25 mouse cellular contexts compared by ENCODE assay signal in the genomic region with DNA sequence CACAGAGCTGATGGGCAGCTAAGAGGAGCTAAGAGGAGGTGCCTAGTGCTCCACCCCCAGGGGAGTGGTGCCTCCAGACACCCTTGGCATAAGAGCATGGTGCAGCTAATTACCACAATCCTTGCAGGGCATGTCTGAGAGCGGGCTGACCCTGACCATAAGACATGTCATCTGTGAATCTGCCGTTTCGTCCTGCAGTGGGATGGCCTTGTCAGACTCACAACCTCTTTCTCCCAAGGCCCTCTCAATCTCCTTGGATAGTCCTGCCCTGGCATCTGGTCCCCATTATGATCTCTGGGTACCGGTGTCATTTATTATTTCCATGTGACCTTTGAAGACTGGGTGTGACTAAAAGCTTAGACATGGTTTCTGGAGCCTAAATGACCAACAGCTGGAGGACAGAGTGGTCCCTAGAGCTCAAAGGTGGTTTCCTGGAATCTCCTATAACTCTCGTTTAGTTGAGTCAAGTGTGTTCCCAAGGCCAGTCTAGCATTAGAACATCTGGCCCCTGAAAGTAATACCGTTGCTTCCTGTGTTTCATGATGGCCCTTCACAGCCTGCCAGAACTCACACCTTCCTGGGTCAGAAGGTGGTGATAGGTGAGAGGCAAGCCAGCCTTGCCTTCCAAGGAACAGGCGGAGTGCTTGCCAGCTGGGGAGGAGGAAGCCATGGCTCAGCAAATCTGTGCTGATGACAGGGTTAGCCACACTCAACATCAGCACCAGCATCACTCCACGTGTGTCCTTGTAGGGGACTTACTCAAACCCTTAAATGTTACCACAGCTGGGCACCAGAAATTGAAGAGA. TPM values are rescaled to one million over a fixed set of nuclear protein-coding genes. Genes with fewer than 3 reads are reported as not detected.
DNase-seq lines count a peak whose midpoint lies in the region; ATAC-seq lines count a peak whose summit lies in the region.
"Had no signal": no experiment of that assay in that cellular context is flagged by ENCODE, and none has a peak within 500 bp of the region (broad histone marks: within the 10 kb centered on the region; RNA-seq: fewer than 3 reads in every experiment).

No protein-coding gene starts in this region.

- DNase-seq in adrenal gland, adult 8-10 months = peak; percentile 55
- no peak for DNase-seq in adrenal gland, postnatal 25 days
- peak; percentile 7 for DNase-seq in embryo, embryonic 11.5 days (ENCODE audit: low read depth, low spot score)
- no peak for DNase-seq in layer of hippocampus, postnatal 14 days (ENCODE audit: low spot score in 2 of 2)
- DNase-seq: cerebellum, adult 9-11 months; heart, adult 11 months; heart, postnatal 14 days; kidney, adult 8-10 months; kidney, postnatal 14 days; lung, adult 18-20 months; lung, postnatal 36 days; thymus, adult 18-20 months; thymus, postnatal 4 days had no signal

- H3K27ac ChIP-seq in limb, embryonic 12.5 days = no peak overlapping the region
- no peak overlapping the region for H3K27ac ChIP-seq in forebrain, embryonic 13.5 days
- H3K27ac ChIP-seq: embryonic facial prominence, embryonic 13.5 days; forebrain, embryonic 15.5 days; hindbrain, embryonic 14.5 days; layer of hippocampus, adult 2 months; neural tube, embryonic 12.5 days had no signal

- WGBS in limb, embryonic 12.5 days = 20% methylated on average over 8 of the region's 8 CpGs
- WGBS in forebrain, embryonic 13.5 days = 90% methylated on average over 8 of the region's 8 CpGs

- no peak overlapping the region for H3K4me2 ChIP-seq in limb, embryonic 12.5 days
- no peak overlapping the region for H3K4me2 ChIP-seq in forebrain, embryonic 13.5 days
- H3K4me2 ChIP-seq: embryonic facial prominence, embryonic 13.5 days; forebrain, embryonic 15.5 days; heart, embryonic 12.5 days; hindbrain, embryonic 14.5 days; midbrain, embryonic 11.5 days; neural tube, embryonic 12.5 days had no signal

- no peaks in the 10 kb centered on the region for H3K27me3 ChIP-seq in megakaryocyte, embryonic 14.5 days (replicated peaks)
- no peaks in the 10 kb centered on the region for H3K27me3 ChIP-seq in limb, embryonic 12.5 days
- no peaks in the 10 kb centered on the region for H3K27me3 ChIP-seq in forebrain, embryonic 13.5 days
- H3K27me3 ChIP-seq: embryonic facial prominence, embryonic 13.5 days; forebrain, embryonic 15.5 days; heart, embryonic 12.5 days; neural tube, embryonic 12.5 days had no signal

- ATAC-seq in megakaryocyte, adult 5-6 weeks (ENCODE audit: poor library complexity, severe bottlenecking) = no peak
- peak; percentile 33; the same call in 1 of the 2 replicates for ATAC-seq in limb, embryonic 12.5 days (ENCODE audit: insufficient number of reproducible peaks, insufficient read depth, low FRiP score, low TSS enrichment, low read depth)
- no peak for ATAC-seq in forebrain, embryonic 13.5 days
- ATAC-seq: forebrain, embryonic 15.5 days had no signal

- no peaks in the 10 kb centered on the region for H3K9me3 ChIP-seq in megakaryocyte, embryonic 14.5 days
- no peaks in the 10 kb centered on the region for H3K9me3 ChIP-seq in limb, embryonic 12.5 days
- H3K9me3 ChIP-seq in forebrain, embryonic 13.5 days (replicated peaks) = no peaks in the 10 kb centered on the region
- H3K9me3 ChIP-seq: embryonic facial prominence, embryonic 13.5 days; forebrain, embryonic 15.5 days; G1E; heart, embryonic 12.5 days; neural tube, embryonic 12.5 days had no signal

- H3K9ac ChIP-seq in limb, embryonic 12.5 days (replicated peaks) = no peak overlapping the region
- no peak overlapping the region for H3K9ac ChIP-seq in forebrain, embryonic 13.5 days
- H3K9ac ChIP-seq: embryonic facial prominence, embryonic 13.5 days; forebrain, embryonic 15.5 days; heart, embryonic 12.5 days; hindbrain, embryonic 14.5 days; neural tube, embryonic 12.5 days had no signal

- H3K4me1 ChIP-seq in megakaryocyte, embryonic 14.5 days = peaks cover 100% of the 10 kb centered on the region
- peaks cover 38% of the 10 kb centered on the region for H3K4me1 ChIP-seq in limb, embryonic 12.5 days (replicated peaks)
- no peaks in the 10 kb centered on the region for H3K4me1 ChIP-seq in forebrain, embryonic 13.5 days
- H3K4me1 ChIP-seq: forebrain, embryonic 15.5 days; neural tube, embryonic 12.5 days had no signal

- peaks cover 95% of the 10 kb centered on the region for H3K36me3 ChIP-seq in megakaryocyte, embryonic 14.5 days (replicated peaks; ENCODE audit: low read length)
- H3K36me3 ChIP-seq in limb, embryonic 12.5 days = peaks cover 22% of the 10 kb centered on the region
- H3K36me3 ChIP-seq in forebrain, embryonic 13.5 days (ENCODE audit: poor library complexity, severe bottlenecking) = peaks cover 23% of the 10 kb centered on the region

- peak overlapping the region; percentile 20 for H3K4me3 ChIP-seq in megakaryocyte, embryonic 14.5 days (replicated peaks)
- no peak overlapping the region for H3K4me3 ChIP-seq in limb, embryonic 12.5 days (replicated peaks)
- H3K4me3 ChIP-seq in forebrain, embryonic 13.5 days = no peak overlapping the region
- H3K4me3 ChIP-seq: embryonic facial prominence, embryonic 13.5 days; forebrain, embryonic 15.5 days; heart, embryonic 12.5 days; layer of hippocampus, adult 2 months; neural tube, embryonic 12.5 days had no signal

RNA-seq across cellular contexts. Expression of gene Trappc10, which starts 46.5 kb away (rescaled TPM):
- 10 to 100 TPM; 59.1 to 66.4 (median 60.2) TPM for total RNA-seq in adrenal gland, adult 8-10 months (2022)
- 53.0 and 56.6 TPM in 2 replicates for total RNA-seq in adrenal gland, postnatal 25 days (2021)
- polyA plus RNA-seq in megakaryocyte, embryonic 14.5 days (2012; ENCODE audit: insufficient read depth, low replicate concordance) = 11.0 and 13.6 TPM in 2 replicates
- 26.1 and 37.9 TPM in 2 replicates for total RNA-seq in megakaryocyte, adult 5-6 weeks (2015)
- 26.9 and 29.1 TPM in 2 replicates for total RNA-seq in megakaryocyte, adult 5-6 weeks (2017)
- polyA plus RNA-seq in limb, embryonic 12.5 days (2016; fragmentation: Nextera tagmentation; extraction: Ambion mirVana) = 17.0 and 18.8 TPM in 2 replicates
- total RNA-seq in layer of hippocampus, postnatal 14 days (2021) = 10 to 100 TPM; 76.9 to 80.1 TPM
- polyA plus RNA-seq in forebrain, embryonic 13.5 days (2015; fragmentation: Nextera tagmentation; extraction: Ambion mirVana) = 16.8 and 18.9 TPM in 2 replicates

Comparison
In these comparisons a context has a peak if more than half of its experiments do, and no peak if none do; other contexts are left out.
1. DNase-seq: peak in adrenal gland, adult 8-10 months (single experiment) and embryo, embryonic 11.5 days (single experiment); none in adrenal gland, postnatal 25 days (single experiment) and layer of hippocampus, postnatal 14 days (0 of 2).